In genomic region chr11:113200901-113201300, GRCm38 (mm10) we compare ENCODE assay signal across 8 mouse cellular contexts.
DNase-seq lines count a peak whose midpoint lies in the region; ATAC-seq and TF ChIP-seq lines count a peak whose summit lies in the region.

No protein-coding gene starts in this region.

- 0 out of 2 replicates have a peak, but pooled peaks cover 1% of the 10 kb centered on the region for H3K4me1 ChIP-seq in cortical plate, adult 2 months (ENCODE audit: control insufficient read depth, insufficient read depth, low read length)
- H3K4me1 ChIP-seq in hindbrain, embryonic 14.5 days (replicated peaks; ENCODE audit: control insufficient read depth, insufficient read depth, low read length): peaks cover 28% of the 10 kb centered on the region
- H3K4me1 ChIP-seq in midbrain, postnatal 0 days (ENCODE audit: insufficient read depth, low read length): peaks cover 11% of the 10 kb centered on the region; the same call in 1 of the 2 replicates

- peak overlapping the region; percentile 90 for H3K4me2 ChIP-seq in hindbrain, embryonic 14.5 days (replicated peaks)
- H3K4me2 ChIP-seq in midbrain, postnatal 0 days (ENCODE audit: low read depth, low read length, poor library complexity, severe bottlenecking): peak overlapping the region; percentile 88

- TF ChIP-seq CTCF in layer of hippocampus, adult 2 months (conservative IDR thresholded peaks at IDR 0.05): no peak
- TF ChIP-seq CTCF in cortical plate, adult 2 months (IDR thresholded peaks at IDR 0.05; ENCODE audit: extremely low read depth, insufficient read depth, low read length): no peak
- no peak for TF ChIP-seq CTCF in midbrain, postnatal 0 days (IDR thresholded peaks at IDR 0.05)

- H3K9ac ChIP-seq in hindbrain, embryonic 14.5 days: peak overlapping the region; percentile 80
- peak overlapping the region; percentile 68 for H3K9ac ChIP-seq in midbrain, postnatal 0 days (replicated peaks; ENCODE audit: low read length, poor library complexity, severe bottlenecking)

- DNase-seq in layer of hippocampus, adult 2 months (ENCODE audit: low spot score in 2 of 2): no peak
- DNase-seq in layer of hippocampus, adult 11-12 months (ENCODE audit: low spot score): no peak
- DNase-seq in hindbrain, embryonic 14.5 days (ENCODE audit: low spot score): no peak
- peak; percentile 46 for DNase-seq in midbrain, postnatal 0 days (ENCODE audit: low spot score)
- DNase-seq in urinary bladder, adult 2 months (ENCODE audit: low spot score): no peak
- DNase-seq in left cerebral cortex, postnatal 25 days (ENCODE audit: low spot score in 2 of 2): no peak

- H3K27me3 ChIP-seq in hindbrain, embryonic 14.5 days (ENCODE audit: control insufficient read depth, insufficient read depth, low read length): no peaks in the 10 kb centered on the region
- peaks cover 5% of the 10 kb centered on the region; the same call in 1 of the 2 replicates for H3K27me3 ChIP-seq in midbrain, postnatal 0 days (ENCODE audit: insufficient read depth, low read length)

- intact Hi-C loops in left cerebral cortex, postnatal 25 days (cut with DNase I): no loop called here

- no peak for TF ChIP-seq POLR2A in cortical plate, adult 2 months (IDR thresholded peaks at IDR 0.05; ENCODE audit: extremely low read depth, insufficient read depth, low read length)

- ATAC-seq in hindbrain, embryonic 14.5 days (ENCODE audit: low FRiP score): no peak
- ATAC-seq in midbrain, postnatal 0 days (ENCODE audit: low FRiP score): peak; percentile 28; the same call in 1 of the 2 replicates
- ATAC-seq in megakaryocyte-erythroid progenitor cell, adult 5-6 weeks (replicated peaks; ENCODE audit: low FRiP score, low TSS enrichment, poor library complexity, severe bottlenecking): no peak

- H3K9me3 ChIP-seq in hindbrain, embryonic 14.5 days (ENCODE audit: control insufficient read depth, low read length): no peaks in the 10 kb centered on the region
- no peaks in the 10 kb centered on the region for H3K9me3 ChIP-seq in midbrain, postnatal 0 days (ENCODE audit: low read length)

- peak overlapping the region; percentile 73 for H3K4me3 ChIP-seq in layer of hippocampus, adult 2 months
- peak overlapping the region; percentile 91 for H3K4me3 ChIP-seq in cortical plate, adult 2 months (ENCODE audit: insufficient read depth, low read length)
- peak overlapping the region; percentile 62 for H3K4me3 ChIP-seq in hindbrain, embryonic 14.5 days (replicated peaks; ENCODE audit: low read length)
- H3K4me3 ChIP-seq in midbrain, postnatal 0 days (ENCODE audit: low read depth, low read length): peak overlapping the region; percentile 82

- no peaks in the 10 kb centered on the region for H3K36me3 ChIP-seq in hindbrain, embryonic 14.5 days (replicated peaks; ENCODE audit: control insufficient read depth, insufficient read depth)
- H3K36me3 ChIP-seq in midbrain, postnatal 0 days (ENCODE audit: insufficient read depth, low read length): no peaks in the 10 kb centered on the region

- WGBS in hindbrain, embryonic 14.5 days: 10% methylated on average over 15 of the region's 15 CpGs
- 10% methylated on average over 15 of the region's 15 CpGs for WGBS in midbrain, postnatal 0 days

- H3K27ac ChIP-seq in layer of hippocampus, adult 2 months: peak overlapping the region; percentile 98
- peak overlapping the region; percentile 78; the same call in 1 of the 2 replicates for H3K27ac ChIP-seq in cortical plate, adult 2 months (ENCODE audit: insufficient read depth, low read length)
- no peak overlapping the region for H3K27ac ChIP-seq in hindbrain, embryonic 14.5 days
- H3K27ac ChIP-seq in midbrain, postnatal 0 days (ENCODE audit: low read depth, low read length): no peak overlapping the region

Comparison
In these comparisons a context has a peak if more than half of its experiments do, and no peak if none do; other contexts are left out.
1. H3K27ac ChIP-seq: peak in layer of hippocampus, adult 2 months (single experiment) and cortical plate, adult 2 months (single experiment); none in hindbrain, embryonic 14.5 days (single experiment) and midbrain, postnatal 0 days (single experiment).
2. Peak in every context shown above with its lines, with median percentiles within 50 percentile points of each other: H3K4me3 ChIP-seq.